Mouse (Mus musculus) cerebellum, postnatal 10 days (tissue): ENCODE measurements around the gene Hvcn1.
"Not testable (repeated sequence)": the region's sequence is repeated elsewhere in the genome, so short reads cannot be mapped to it uniquely, and the experiment has no call there.

Experiments
- DNase-seq, 2 experiments: peaks; one replicate each; pipeline ENCODE4 v3.0.0; 2021; ENCODE audit warnings: mixed read lengths in 2 of 2

Gene Hvcn1

DNA sequence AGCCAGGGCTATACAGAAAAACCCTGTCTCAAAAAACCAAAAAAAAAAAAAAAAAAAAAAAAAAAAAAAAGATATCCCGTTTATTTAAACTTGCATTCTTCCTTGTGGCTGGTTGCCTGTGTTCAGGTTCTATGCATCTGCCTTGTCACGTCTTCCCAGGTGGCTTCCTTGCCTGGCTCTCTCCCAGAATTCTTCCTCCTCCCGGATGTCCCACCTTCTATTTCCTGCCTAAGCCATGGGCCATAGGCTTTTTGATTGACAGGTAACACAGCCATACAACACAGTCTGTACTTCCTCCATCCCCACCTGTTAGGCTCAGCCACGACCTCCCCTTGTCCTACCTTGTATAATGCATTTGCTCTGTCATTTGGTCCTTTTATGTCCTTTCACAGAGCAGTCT, at the start of gene Hvcn1:
Hvcn1 (plus strand) TSS at position 330 of the 400 bp plus-strand sequence.
- no peak for DNase-seq

DNA sequence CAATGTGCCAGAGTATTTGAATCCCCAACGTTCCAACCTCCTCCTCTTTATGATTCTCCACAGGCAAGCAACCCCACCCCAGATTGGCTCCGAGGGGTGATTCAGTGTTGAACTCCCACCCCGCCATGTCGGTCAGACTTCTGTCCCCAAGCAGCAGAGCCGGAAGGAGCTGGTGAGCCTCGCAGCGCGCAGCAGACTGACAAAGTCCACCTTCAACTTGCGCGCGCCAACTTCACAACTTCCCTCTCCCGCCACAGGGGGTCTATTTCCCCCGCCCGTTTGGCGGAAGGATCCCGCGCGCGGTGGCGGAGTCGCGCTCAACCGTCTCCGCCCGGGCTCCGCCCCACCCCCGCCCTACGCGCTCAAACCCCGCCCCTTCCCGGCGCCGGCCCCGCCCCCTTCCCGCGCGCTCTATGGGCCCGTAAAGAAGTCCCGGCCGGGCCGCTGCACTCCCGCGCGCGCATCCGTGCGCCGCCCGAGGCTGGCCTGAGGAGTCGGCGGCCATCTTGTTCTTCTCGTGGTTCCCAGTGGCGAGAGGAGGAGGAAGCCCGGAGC, 48.7 kb upstream of the Hvcn1 start, which contains the start of gene Ppp1cc:
Ppp1cc (plus strand) TSS at position 452 of the 555 bp plus-strand sequence.
- peak; percentile 98 to 99 for DNase-seq

DNA sequence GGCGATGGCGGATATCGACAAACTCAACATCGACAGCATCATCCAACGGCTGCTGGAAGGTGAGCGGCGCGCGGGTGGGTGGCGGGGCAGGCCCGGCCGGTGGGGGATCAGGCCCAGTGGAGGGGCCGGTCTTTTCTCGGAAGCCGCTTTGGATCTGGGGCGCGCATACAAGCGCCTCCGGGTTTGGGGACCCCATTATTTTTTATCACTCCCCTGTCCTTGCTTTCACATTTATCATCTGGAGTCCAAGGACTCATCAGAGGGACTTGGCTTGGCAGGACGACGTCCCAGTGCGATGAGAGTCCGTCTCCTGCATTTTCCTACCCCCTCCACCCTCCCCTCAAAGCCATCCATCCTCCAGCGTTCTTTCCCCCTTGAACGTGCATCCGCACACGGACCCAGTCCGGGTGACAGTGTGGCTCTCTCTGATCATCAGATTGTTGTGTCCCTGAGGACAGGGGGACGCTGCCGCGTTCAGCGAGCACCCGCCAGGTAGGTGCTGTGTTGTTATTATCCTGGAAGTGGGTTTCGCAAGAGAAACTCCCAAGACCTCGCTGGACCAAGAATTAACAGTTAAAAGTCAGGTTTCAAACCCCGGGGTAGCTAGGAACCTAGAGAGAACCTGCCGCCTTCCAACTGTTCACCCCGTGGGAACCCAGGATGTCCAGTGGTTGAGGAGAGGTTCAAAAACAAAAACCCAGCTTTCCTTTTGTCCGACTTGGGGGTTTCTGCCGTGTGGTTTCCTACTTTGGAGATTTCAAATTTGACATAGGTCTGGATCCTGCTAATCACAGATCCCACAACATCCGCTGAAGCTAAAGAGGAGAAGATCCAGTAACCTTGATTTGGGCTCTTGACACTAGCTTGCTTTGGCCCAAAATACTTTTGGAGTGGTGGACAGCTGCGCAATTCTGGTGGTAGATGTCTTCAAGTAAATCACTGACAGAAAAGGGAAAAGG, 47.8 kb upstream of the Hvcn1 start:
- peak; percentile 59 to 68 for DNase-seq

DNA sequence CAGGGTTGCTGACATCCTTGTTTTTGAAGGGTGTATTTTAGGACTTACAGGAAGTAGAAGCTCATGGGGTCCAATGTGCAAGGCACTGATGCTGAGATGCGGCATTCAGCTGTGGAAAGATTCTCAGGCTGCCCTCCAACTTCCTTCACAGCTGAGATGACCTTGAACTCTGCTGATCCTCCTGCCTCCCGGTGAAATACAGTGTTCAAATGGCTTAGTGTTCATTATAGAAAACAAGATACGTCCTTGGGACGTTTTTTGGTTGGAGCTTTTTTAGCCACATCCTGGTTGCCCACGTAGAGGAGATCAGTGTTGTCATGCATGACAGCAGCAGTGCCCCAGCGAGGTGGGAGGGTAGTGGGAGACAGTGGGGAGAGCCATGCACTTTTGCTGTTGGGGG, 43.4 kb upstream of the Hvcn1 start:
- DNase-seq, result no peak

DNA sequence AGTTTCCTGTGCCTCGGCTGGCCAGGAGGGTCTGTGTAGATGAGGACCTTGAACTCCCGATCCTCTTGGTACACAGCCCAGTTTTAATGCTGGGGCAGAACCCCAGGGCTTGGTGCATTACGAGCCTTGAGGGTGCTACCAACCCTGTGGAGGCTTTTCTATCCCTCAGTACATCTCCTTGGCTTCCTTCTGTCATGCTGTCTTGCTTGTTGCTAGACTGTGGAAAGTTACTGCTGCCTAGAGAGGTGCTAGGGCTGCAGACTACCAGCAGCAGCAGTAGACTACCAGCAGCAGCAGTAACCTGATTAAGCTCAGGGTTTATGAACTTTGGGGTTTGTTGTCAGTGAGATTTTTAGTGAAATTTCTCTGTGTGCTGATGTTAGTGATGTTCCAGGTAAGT, 42.6 kb upstream of the Hvcn1 start:
- DNase-seq, result peak in 1 of 2 experiments; percentile 10

DNA sequence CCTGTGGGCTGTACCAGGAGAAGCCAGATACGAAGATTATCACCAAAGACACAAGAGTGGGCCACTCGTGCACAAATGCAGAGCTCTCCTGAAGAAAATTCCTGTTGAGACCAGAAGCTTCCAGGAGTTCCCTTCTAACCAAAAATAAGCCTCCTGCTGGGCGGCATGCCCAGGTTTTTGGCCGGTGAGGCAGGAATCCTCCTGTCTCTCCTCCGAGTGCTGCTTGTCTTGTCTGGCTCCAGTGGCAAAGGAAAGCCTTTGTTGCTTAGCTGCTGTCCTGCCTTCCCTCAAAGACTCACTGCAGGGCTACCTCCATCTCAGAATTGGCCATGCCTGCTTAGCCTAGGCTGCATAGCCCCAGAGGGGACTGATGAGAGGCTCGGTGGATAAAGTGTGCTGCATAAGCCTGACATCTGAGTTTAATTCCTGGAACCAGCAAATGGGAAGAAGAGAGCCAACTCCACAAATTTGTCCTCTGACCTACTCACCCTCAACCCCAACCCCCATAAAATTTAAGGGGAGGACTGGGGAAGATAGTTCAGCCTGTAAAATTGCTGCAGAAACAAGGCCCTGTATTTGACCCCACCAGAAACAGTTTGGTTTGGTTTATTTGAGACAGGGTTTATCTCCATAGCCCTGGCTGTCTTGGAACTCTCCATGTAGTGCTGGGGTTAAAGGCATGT, 41.2 kb upstream of the Hvcn1 start:
- DNase-seq, result peak; percentile 67 to 72

DNA sequence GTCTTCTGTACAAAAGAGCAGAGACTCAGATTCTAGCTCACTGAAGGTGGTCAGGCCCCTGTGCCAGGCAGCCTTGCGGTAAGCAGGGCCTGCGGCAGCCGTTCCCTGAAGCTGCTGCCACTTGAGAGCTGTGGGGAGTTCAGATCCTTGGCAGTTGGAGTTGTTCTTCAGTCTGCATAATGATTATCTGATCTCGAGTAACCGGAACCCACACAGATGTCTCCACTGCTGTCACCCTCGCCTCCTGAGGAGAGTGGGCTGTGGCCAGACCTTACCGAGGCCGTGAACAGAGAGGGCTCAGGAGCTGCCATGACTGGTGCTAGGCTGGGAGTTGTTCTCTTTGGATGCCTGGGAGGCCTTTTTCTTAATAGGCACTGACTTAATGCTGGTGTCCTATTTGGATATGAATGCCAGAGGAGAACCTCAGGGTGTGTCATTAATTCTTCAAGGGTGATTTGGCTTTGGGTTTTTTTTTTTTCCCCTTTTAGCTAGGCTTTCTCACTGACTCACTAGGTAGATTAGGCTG, 39.9 kb upstream of the Hvcn1 start:
- DNase-seq, result peak; percentile 57 to 74

DNA sequence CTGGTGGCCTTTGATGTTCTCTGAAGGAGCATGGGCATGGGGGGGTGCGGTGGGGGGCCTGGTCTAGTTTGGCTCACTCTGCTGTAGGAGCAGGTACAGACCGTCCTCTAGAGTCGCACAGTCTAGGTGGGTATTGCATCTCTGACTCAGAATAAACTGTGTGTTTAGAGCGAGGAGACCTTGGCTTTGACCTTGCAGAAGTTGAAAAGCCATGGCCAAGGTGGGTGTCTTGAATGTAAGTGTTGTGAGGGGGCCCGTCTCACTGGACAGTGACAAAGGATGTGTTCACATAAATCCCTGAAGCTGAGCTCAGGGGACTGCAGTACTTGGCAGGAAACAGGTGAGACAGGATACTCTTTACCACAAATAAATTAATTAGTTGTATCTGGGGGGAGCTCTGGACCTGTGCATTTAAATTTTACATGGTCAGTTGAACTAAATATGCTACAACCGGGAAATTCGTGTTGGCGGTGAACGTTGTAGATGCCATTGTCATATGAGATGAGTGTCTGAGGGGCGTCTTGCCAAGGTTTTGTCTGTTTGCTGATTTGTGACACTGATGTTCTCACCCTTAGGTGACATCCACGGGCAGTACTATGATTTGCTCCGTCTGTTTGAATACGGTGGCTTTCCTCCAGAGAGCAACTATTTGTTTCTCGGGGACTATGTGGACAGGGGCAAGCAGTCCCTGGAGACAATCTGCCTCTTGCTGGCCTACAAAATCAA, 38.1 kb upstream of the Hvcn1 start:
- peak in 1 of 2 experiments; percentile 49 for DNase-seq

DNA sequence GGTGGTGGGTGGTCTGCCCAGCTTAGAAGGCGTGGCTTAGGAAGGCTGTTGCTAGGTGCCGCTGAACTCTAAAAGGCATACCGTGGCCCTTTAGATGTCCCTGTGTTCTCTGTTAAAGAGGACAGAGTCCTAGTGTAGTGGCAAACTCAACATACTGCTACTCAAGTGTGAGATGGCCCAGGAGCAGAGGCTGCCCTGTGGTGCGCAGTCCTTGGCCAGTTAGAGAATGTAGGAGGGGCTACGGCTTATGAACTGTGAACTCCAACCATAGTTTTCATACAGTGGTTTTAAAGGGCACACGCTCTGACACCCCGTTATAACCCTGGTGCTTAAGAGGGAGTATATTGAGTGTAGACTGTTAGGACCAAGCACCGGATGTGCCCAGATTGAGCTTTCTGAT, 35.5 kb upstream of the Hvcn1 start:
- DNase-seq, result no peak

DNA sequence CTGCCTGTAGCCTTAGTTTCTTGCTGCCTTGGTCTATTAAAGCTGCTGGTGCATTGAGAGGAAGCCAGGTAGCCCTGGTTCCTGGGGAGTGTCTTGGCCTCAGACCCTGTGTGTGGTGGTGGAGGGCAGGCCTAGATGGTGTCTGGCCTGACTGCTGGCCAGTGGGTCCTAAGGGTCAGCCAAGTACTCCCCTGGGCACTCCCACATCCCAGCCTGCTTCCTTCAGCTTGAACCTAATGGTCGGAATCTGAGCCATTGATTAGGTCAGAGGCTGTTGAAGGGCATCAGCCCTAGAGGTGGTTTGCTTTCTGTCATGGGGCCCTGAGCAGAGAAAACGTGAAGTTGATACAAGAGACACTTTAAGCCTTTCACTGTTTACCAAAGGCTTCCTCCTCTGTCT, 31.2 kb upstream of the Hvcn1 start:
- DNase-seq, result peak; percentile 26 to 29

DNA sequence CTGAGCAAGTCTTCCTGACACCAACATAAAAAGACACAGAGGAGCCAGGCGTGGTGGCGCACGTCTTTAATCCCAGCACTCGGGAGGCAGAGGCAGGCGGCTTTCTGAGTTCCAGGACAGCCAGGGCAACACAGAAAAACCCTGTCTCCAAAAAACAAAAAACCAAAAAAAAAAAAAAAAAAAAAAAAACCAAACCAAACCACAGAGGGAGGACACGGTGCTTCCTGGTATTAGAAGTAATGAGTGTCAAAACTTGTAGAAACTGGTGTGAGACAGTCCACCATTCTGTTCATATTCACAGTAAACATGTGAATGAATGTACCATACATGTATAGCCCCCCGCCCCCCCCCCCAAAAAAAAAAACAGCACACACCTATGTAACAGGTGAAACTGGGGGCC, 30.6 kb upstream of the Hvcn1 start:
- DNase-seq, result no peak

DNA sequence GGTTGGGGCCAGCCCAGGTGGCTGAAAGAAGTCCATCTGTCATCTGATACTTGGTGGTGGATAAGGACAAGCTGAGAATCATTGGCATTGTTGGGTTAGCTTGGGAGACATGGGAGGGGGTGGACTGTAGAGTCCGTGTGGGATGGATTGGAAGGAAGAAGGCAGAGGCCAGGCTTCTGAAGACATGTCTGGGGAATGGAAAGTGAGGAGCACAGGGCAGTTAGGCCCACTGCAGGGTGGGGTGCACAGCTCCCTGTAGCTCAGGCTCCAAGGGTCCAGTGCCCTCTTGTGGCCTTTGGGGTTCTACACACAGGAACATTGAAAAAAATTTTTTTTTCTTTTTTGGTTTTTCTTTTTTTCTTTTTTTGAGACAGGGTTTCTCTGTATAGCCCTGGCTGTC, 30.2 kb upstream of the Hvcn1 start:
- DNase-seq, result peak; percentile 70 to 79

DNA sequence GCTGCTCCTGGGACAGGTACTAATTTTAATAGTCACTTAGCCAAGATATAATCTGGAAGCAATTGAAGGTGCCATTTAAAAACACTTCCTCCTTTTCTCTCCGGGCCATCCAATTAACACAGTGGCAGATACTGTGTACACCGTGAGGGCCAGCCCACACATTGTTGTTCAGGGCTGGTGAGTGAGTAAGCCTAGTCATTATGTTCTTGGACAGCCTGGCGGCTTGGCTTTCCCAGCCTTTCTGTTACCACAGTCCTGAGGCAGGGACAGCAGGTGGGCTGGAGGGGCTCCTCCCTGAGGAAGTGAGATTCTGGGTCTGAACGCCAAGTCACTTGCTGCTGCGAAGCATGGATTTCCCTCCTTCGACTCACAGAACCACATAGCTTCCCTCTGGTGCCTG, 26.9 kb upstream of the Hvcn1 start:
- peak; percentile 28 to 32 for DNase-seq

DNA sequence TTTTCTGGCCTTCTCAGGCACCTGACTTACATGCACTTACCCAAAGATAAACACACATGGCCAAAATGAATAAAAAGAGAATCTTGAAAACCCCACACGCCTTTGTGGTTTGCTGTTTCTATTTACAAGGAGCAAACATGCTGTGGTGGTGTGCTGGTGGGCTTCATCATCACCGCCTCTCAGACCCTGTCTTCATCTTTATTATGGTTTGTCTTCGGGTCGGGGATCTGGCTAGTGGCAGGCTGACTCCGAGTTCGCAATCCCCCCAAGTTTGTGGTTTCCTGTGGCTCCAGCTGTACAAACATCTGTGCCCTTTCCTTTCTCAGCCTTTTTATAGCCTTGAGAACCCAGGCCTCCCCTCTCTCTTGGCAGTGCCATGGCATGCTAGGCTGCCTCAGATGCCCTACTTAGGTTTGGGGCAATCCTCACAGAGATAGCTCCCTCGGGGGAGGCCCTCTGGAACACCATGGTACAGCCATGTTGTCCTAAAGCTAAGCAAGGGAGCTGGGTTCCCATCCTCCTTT, 22.3 kb upstream of the Hvcn1 start:
- no peak for DNase-seq

DNA sequence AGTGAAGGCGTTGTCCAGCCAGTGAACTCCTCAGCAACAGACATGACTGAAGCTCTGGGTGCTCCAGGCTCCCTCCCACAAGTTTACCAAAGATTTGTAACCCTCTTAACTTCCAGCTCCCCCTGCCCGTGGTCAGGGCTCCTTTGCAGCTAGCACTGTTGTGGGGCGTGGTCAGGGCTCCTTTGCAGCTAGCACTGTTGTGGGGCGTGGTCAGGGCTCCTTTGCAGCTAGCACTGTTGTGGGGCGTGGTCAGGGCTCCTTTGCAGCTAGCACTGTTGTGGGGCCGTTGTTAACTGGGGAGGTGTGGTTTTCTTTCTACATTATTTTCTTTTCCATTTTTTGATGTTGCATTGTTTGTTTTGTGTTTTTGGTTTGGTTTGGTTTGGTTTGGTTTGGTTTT, 21.7 kb upstream of the Hvcn1 start:
- DNase-seq, result not testable (repeated sequence)

DNA sequence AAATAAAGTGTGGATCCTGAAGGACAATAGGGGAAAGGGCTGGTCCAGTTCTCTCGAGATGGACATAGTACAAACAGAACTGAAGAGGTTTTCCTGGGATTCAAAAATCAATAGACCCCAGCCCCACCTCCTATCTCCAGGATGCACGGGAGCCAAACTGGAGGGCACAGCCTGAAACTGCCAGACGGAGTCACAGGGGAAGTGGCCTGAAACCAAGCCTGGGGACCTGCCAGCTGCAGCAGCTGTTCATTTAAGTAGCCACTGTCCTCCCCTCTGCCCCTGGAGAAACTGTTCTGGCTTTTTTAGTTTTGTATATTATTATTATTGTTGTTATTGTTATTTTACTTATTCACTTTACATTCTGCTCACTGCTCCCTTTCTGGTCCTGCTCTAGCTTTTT, 17.5 kb upstream of the Hvcn1 start:
- DNase-seq, result peak in 1 of 2 experiments; percentile 39

DNA sequence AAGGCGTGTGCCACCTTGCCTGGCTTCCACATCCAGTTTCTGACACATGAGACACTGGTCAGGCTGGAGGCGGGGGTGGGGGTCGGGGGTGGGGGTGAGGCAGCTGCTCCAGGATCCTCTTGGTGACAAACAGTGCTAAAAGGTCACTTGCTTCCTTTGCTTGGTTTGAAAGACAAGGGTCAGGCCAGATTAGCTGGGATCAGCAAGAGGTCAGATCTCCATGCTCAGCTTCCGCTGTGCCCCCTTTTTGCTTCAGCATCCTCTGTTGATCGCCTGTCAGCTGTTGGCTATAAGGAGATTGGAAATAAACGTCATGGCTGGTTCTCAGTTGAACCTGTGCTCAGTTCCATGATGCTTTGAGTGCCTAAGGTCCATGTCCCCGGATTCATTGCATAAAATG, 16.1 kb upstream of the Hvcn1 start:
- no peak for DNase-seq

DNA sequence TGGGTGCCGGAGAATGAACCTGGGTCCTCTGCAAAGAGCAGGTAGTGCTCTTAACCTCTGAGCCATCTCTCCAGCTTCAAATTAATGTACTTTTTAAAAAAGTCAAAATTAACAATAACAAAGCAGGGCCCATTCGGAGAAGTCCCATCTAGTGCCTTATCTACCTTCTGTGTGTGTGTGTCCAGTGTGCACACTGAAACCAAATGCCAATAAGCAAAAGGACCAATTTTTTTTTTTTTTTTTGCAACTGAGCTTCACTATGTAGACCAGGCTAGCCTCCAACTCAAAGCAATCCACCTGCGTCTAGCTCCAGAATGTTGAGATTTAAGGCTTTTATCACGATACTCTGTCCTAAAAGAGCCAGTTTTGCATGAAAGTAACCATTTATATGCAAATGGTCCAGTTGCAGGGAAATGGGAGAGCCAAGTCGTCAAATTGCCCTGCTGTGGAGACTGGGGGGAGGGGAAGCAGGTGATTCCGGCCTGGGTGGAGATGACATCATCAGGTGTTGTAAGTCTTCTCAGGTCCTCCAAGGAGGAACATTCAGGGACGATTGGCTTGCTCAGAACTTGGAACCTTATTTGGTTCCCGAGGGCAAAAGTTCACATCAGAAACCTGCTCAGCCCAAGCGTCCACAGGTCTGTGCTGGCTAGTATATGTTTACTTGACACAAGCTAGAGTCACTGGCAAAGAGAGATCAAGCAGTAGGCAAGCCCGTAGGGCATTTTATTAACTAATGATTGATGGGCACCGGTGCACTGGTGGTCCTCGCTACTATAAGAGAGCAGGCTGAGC, 15.1 kb upstream of the Hvcn1 start:
- no peak for DNase-seq

DNA sequence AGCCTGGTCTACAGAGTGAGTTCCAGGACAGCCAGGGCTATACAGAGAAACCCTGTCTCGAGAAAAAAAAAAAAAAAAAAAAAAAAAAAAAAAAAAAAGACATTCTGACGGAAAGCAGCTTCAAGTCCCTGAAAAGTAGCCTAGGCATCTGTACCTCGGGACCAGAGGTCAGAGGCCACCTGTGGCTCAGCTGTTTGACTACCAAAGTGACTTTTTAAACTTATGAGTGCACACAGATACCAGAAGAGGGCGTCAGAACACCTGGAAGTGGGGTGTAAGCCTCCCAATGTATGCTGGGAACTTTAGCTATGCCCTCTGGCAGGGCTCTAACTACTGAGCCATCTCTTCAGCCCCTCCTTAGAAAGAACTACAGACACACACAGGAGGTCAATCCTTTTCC, 14.3 kb upstream of the Hvcn1 start:
- DNase-seq, result no peak

DNA sequence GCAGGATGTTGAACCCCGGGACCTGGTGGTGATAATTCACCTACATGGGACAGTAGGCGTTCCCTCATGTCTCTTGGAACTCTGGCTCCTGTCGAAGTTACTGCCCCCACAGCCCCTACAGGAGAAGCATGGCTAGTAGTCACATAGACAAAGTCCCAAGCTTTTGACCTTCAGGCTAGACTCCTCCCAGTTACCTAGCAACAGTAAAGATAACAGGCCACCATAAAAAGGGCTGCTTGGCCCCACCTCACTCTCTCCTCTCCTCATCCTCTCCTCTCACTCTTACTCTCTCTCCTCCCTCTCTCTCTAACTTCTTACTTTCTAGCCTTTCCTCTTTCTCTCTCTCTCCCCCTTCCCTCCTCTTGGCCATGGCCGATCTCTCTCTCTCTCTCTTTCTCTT, 5.7 kb upstream of the Hvcn1 start:
- DNase-seq, result no peak

DNA sequence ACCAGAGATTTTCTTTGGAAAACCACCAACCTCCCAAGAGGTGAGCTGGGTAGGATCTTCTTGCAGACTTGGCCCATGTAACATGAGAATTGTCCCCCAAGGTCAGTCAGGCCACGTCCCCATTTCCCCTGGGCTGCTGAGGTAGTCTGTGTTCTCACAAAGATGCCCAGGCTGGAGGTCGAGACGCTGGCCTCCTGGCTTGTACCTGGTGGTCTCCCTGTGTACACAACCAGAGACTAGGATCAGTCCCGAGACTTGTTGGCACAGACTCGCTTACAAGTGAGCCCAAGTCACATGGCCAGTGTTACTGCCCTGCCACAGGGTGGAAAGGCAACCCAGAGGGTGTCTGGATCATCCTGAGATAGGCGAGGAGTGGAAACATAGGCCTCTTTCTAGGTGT, 4.7 kb upstream of the Hvcn1 start:
- no peak for DNase-seq

DNA sequence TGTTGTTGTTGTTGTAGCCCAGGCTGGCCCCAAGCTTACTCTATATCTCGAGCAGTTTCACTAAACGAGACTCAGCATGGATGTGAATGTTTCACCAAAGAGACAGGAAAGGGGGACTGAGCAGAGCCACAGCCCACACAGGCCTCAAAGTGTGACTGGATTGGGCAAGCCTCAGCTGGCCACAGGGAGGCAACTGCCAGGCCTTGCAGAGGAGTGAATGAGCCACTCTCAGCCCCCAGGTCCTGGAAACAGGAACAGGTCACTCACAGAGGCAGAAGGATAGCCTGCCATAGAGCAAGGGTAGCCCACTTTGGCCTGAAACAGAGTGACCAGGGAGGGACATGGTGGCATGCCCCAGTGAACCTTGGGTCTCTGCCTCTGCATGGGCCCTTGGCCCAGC, 2.4 kb upstream of the Hvcn1 start:
- no peak for DNase-seq
